Mouse (Mus musculus): ENCODE results near the gene Ppp1r18. TPM values are rescaled to one million over a fixed set of nuclear protein-coding genes. Genes with fewer than 3 reads are reported as not detected.
"Not testable (repeated sequence)": the region's sequence is repeated elsewhere in the genome, so short reads cannot be mapped to it uniquely, and the experiment has no call there.

The Ppp1r18 gene
- polyA plus RNA-seq, 1 experiment from 2014 or later: 28.9 TPM

DNA sequence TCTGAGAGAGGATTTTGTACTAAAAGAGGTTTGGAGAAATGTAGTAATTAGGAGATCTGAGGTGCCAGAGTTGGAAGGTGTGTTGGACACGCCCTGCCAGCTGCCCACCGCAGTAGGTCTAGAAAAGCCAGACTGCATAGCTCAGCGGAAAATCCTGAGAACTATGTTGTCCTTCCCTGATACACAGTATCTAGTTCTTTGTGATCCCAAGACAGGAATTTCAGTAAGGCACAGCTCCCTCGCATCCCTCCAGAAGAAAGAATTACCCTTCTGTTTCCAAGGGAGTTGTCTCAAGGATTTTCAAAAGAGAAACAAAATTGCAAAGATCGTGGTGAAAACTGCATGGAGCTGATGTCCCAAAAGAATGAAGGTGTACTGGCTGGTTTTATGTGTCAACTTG lies 26.8 kb upstream of the Ppp1r18 start:
- H3K4me2 ChIP-seq (replicated peaks): peak overlapping the region; percentile 59
- H3K27ac ChIP-seq: peak overlapping the region; percentile 97
- H3K9me3 ChIP-seq: no peaks in the 10 kb centered on the region
- ATAC-seq (ENCODE audit: insufficient number of reproducible peaks, insufficient read depth, low FRiP score, low TSS enrichment): no peak
- peaks cover 36% of the 10 kb centered on the region for H3K4me1 ChIP-seq
- H3K36me3 ChIP-seq: peaks cover 34% of the 10 kb centered on the region
- H3K4me3 ChIP-seq: peak overlapping the region; percentile 87
- no peaks in the 10 kb centered on the region for H3K27me3 ChIP-seq
- H3K9ac ChIP-seq: peak overlapping the region; percentile 63
- WGBS: 0% methylated on average over 5 of the region's 5 CpGs

DNA sequence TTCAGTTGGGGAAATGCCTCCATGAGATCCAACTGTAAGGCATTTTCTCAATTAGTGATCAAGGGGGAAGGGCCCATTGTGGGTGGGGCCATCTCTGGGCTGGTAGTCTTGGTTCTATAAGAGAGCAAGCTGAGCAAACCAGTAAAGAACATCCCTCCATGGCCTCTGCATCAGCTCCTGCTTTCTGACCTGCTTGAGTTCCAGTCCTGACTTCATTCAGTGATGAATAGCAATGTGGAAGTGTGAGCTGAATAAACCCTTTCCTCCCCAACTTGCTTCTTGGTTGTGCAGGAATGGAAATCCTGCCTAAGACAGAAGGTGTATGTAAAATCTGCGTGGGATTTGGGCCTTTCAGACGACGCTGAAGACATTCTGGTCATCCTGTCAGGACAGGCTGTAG lies 26.4 kb upstream of the Ppp1r18 start:
- Histone ChIP-seq H3K36me3 (peaks cover 30% of the 10 kb centered on the region), H3K4me2 (replicated peaks) (peak overlapping the region; percentile 59), H3K27ac (peak overlapping the region; percentile 97), H3K4me3 (peak overlapping the region; percentile 87), H3K4me1 (peaks cover 34% of the 10 kb centered on the region), H3K9ac (peak overlapping the region; percentile 63; the same call in 1 of the 2 replicates)
- H3K27me3 ChIP-seq; H3K9me3 ChIP-seq; ATAC-seq (ENCODE audit: insufficient number of reproducible peaks, insufficient read depth, low FRiP score, low TSS enrichment): not testable (repeated sequence)
- 47% methylated on average over 3 of the region's 3 CpGs for WGBS

DNA sequence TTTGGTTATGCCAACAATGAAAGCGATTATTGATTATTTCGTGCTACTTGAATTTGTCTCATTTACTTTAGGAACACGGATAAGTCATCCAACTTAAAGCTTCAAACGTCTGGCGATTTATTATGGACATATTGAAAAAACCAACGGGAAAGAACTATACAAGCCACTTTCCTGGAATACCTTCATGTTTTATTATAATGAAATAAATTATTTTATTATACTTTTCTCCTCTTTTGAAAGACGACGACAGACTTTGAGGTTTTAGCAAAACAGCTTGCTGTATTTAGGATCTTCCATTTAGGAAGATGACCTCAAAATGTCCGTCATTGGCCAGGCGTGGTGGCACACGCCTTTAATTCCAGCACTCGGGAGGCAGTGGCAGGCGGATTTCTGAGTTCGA lies 24.8 kb upstream of the Ppp1r18 start:
- no peak overlapping the region for H3K9ac ChIP-seq
- peak overlapping the region; percentile 66 for H3K4me2 ChIP-seq (replicated peaks)
- H3K4me1 ChIP-seq: peaks cover 20% of the 10 kb centered on the region
- H3K27me3 ChIP-seq: no peaks in the 10 kb centered on the region
- no peak overlapping the region for H3K27ac ChIP-seq
- WGBS: 53% methylated on average over 14 of the region's 14 CpGs
- H3K9me3 ChIP-seq: no peaks in the 10 kb centered on the region
- H3K36me3 ChIP-seq: peaks cover 25% of the 10 kb centered on the region
- ATAC-seq (ENCODE audit: insufficient number of reproducible peaks, insufficient read depth, low FRiP score, low TSS enrichment): no peak
- H3K4me3 ChIP-seq: peak overlapping the region; percentile 45

DNA sequence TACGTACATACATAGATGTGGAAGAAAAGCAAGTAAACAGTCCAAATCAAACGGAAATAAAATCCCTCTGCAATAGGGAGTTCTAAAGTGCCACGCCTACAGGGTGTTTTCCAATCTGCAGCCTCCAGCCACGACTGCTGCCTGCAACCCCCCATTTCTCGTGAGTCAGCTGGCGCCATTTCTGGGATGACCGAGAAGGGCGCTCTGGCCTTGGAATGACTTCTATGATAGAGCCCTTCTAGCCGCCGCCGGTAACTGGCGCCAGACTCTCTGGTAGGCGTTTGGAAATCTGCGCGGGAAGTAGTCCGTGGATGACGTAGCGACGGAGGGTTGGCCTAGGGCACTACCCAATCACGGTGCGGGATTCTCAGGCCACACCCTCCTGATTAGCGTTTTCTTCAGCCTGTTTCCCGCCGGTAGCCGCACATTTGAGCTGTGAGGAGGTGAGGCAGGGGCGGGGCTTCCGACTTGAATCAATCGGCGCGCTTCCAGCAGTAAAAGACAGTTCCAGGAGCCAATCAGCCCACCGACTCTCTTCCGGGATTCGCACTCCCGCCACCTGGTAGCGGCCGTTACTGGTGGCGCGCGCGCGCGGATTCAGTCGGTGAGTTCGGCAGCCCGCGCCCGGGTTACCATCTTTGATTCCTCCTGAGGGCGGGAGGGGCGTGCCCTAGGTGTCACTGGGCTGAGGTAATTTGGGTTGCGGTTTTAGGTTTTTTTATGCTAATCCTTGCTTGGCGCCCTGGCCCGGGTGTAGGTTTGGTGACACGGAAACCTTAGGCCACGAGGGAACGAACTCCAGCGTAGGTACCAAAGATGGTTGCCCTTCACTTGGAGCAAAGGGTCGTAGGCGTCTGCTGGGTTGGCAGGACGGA lies 24.1 kb upstream of the Ppp1r18 start, which contains the start of gene Mdc1:
Gene Mdc1 (plus strand): TSS at position 440 of the 875 bp plus-strand sequence.
- Histone ChIP-seq H3K36me3 (peaks cover 25% of the 10 kb centered on the region), H3K4me2 (replicated peaks) (peak within 1 kb of the TSS; percentile 66), H3K9ac (peak within 1 kb of the TSS; percentile 53), H3K9me3 (no peaks in the 10 kb centered on the region), H3K27me3 (no peaks in the 10 kb centered on the region), H3K27ac (peak within 1 kb of the TSS; percentile 80), H3K4me3 (peak within 1 kb of the TSS; percentile 45), H3K4me1 (peaks cover 13% of the 10 kb centered on the region)
- under 1% methylated on average over 59 of the region's 59 CpGs for WGBS
- ATAC-seq (ENCODE audit: insufficient number of reproducible peaks, insufficient read depth, low FRiP score, low TSS enrichment): peak; percentile 88

DNA sequence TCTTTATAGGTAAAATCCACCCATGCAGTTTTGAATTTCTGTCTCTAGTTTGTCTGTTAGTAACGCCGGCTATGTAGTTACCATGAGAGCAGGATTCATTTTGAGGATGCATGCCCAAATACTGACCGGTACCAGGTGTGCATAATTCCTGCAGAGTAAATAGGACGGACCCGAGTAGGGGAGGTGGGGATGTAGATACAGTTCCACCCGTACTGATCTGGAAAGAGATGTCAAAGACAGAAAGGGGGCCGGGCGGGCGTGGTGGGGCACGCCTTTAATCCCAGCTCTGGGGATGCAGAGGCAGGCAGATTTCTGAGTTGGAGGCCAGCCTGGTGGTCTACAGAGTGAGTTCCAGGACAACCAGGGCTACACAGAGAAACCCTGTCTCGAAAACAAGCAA lies 23.4 kb upstream of the Ppp1r18 start:
- Histone ChIP-seq H3K27me3 (no peaks in the 10 kb centered on the region), H3K36me3 (peaks cover 25% of the 10 kb centered on the region), H3K4me3 (peak overlapping the region; percentile 45), H3K27ac (peak overlapping the region; percentile 80), H3K4me1 (peaks cover 13% of the 10 kb centered on the region), H3K9ac (peak overlapping the region; percentile 53), H3K4me2 (replicated peaks) (peak overlapping the region; percentile 66), H3K9me3 (no peaks in the 10 kb centered on the region)
- no peak for ATAC-seq (ENCODE audit: insufficient number of reproducible peaks, insufficient read depth, low FRiP score, low TSS enrichment)
- 22% methylated on average over 11 of the region's 11 CpGs for WGBS

DNA sequence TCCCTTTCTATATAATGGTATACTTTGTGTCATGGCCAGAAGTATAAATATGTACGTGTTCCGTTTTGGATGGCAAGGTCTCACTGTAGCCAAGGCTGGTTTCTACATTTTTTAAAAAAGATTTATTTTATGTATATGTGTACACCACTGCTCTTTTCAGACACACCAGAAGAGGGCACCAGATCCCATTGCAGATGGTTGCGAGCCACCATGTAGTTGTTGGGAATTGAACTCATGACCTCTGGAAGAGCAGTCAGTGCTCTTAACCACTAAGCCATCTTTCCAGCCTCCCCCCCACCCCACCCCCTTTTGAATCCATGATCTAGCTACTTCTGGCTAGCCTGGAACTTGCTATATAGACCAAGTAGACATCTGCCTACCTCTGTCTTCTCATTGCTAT lies 21.9 kb upstream of the Ppp1r18 start:
- Histone ChIP-seq H3K4me1 (peaks cover 13% of the 10 kb centered on the region), H3K4me2 (replicated peaks) (no peak overlapping the region), H3K27ac (no peak overlapping the region), H3K9ac (no peak overlapping the region), H3K27me3 (no peaks in the 10 kb centered on the region), H3K36me3 (peaks cover 40% of the 10 kb centered on the region), H3K4me3 (no peak overlapping the region), H3K9me3 (no peaks in the 10 kb centered on the region)
- WGBS: 96% methylated on average over 3 of the region's 3 CpGs
- no peak for ATAC-seq (ENCODE audit: insufficient number of reproducible peaks, insufficient read depth, low FRiP score, low TSS enrichment)

DNA sequence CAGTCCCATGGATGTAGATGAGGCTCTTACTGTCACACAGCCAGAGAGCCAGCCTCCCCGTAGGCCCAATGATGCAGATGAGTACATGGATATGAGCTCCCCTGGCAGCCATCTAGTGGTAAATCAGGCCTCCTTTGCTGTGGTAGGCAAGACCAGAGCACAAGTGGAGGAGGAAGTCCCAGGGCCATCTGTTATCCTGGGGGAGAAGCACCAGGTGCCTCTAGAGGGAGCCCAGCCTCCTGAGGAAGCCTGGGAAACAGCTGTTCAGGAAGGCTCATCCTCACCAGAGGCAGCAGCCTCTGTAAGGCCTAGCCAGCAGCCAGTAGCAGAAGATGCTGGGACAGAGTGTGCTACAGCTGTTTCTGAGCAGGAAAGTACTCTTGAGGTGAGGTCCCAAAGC lies 17.3 kb upstream of the Ppp1r18 start:
- H3K27ac ChIP-seq: no peak overlapping the region
- peaks cover 75% of the 10 kb centered on the region for H3K36me3 ChIP-seq
- ATAC-seq (ENCODE audit: insufficient number of reproducible peaks, insufficient read depth, low FRiP score, low TSS enrichment): no peak
- no peaks in the 10 kb centered on the region for H3K4me1 ChIP-seq
- no peaks in the 10 kb centered on the region for H3K27me3 ChIP-seq
- no peak overlapping the region for H3K4me3 ChIP-seq
- H3K4me2 ChIP-seq (replicated peaks): no peak overlapping the region
- 77% methylated on average over 1 of the region's 1 CpGs for WGBS
- no peaks in the 10 kb centered on the region for H3K9me3 ChIP-seq
- H3K9ac ChIP-seq: no peak overlapping the region

DNA sequence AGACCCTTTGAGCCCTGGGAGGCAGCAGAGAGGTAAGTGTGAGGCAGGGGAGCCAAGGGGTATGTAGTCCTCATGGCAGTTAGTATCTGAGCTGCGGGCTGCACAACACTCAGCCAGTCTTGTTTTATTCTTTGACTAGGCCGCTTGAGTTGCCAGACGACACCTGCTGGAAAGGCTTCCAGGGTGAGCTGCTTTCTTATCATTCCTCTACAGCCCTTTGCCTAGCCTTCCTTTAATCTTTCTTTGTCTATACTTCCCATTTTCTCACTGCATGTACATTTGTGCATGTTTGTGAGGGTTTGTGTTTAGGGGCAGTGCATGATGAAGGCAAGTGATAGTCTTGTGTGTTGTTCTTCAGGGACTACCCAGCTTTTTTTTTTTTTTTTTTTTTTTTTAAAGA lies 14.4 kb upstream of the Ppp1r18 start:
- WGBS: 96% methylated on average over 3 of the region's 3 CpGs

DNA sequence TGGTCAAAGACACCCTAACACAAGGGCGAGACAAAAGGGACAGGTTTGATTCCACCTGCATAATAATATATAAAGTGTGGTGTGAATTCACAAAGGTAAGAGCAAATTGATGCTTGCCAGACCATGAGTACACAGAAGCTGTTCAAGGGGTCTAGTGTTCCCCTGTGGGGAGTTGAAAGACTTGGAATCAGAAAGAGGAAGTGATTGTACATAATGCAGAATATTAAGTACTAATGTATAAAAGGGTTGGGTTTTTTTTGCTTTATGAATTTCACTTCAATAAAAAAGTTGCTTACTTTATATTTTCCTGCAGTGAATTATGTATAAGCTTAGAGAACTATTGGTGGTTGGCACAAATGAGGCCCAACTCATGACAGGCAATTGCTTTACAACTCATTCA lies 6.0 kb upstream of the Ppp1r18 start:
- H3K27me3 ChIP-seq: no peaks in the 10 kb centered on the region
- no peak overlapping the region for H3K4me2 ChIP-seq (replicated peaks)
- no peak for ATAC-seq (ENCODE audit: insufficient number of reproducible peaks, insufficient read depth, low FRiP score, low TSS enrichment)
- H3K9me3 ChIP-seq: no peaks in the 10 kb centered on the region
- no peak overlapping the region for H3K4me3 ChIP-seq
- H3K36me3 ChIP-seq: peaks cover 25% of the 10 kb centered on the region
- no peak overlapping the region for H3K27ac ChIP-seq
- H3K4me1 ChIP-seq: peaks cover 8% of the 10 kb centered on the region; the same call in 1 of the 2 replicates
- H3K9ac ChIP-seq: no peak overlapping the region
- 97% methylated on average over 1 of the region's 1 CpGs for WGBS

More for the DNA sequence above, 14.4 kb upstream of the Ppp1r18 start:
- Histone ChIP-seq H3K36me3 (peaks cover 80% of the 10 kb centered on the region), H3K27ac (no peak overlapping the region), H3K9me3 (no peaks in the 10 kb centered on the region), H3K27me3 (no peaks in the 10 kb centered on the region), H3K4me3 (no peak overlapping the region), H3K4me2 (replicated peaks) (no peak overlapping the region), H3K9ac (no peak overlapping the region), H3K4me1 (no peaks in the 10 kb centered on the region)
- ATAC-seq (ENCODE audit: insufficient number of reproducible peaks, insufficient read depth, low FRiP score, low TSS enrichment): no peak

DNA sequence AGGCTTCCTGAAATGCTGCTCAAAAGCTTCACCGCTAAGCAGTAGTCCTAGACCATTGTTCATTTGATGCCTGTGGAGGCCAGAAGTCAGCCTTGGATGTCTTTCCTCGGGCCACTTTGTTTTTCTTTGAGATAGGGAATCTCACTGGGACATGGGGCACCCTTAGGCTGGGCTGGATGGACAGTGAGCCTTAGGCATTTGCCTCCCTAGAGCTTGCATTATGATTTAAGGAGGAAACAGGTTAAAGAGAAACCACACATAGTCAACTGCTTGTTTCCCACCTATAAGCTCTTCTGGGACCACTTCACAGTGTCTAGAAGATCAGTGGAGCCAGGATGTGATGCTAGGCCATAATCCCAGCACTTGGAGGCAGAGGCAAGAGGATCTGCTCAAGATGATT lies 5.6 kb upstream of the Ppp1r18 start:
- H3K27ac ChIP-seq: no peak overlapping the region
- H3K4me2 ChIP-seq (replicated peaks): no peak overlapping the region
- no peaks in the 10 kb centered on the region for H3K27me3 ChIP-seq
- H3K4me3 ChIP-seq: no peak overlapping the region
- ATAC-seq (ENCODE audit: insufficient number of reproducible peaks, insufficient read depth, low FRiP score, low TSS enrichment): no peak
- WGBS: 66% methylated on average over 2 of the region's 2 CpGs
- H3K4me1 ChIP-seq: peaks cover 13% of the 10 kb centered on the region; the same call in 1 of the 2 replicates
- H3K9me3 ChIP-seq: no peaks in the 10 kb centered on the region
- H3K9ac ChIP-seq: no peak overlapping the region
- H3K36me3 ChIP-seq: peaks cover 21% of the 10 kb centered on the region

DNA sequence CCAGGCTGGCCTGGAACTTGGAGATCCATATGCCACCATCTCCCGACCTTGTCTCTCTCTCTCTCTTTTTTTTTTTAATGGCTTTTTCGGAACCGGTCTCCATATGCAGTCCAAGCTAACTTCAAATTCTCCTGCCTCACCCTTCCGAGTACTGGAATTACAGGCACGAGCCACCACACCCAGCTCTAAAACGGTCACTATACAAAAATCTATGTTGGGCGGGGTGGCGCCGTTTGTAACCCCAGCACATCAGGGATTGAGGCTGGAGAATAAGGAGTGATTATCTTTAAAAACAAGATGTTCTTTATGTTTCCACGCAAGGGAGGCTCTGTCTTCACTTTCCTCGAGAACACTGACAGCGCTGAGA lies 4.6 kb upstream of the Ppp1r18 start:
- H3K36me3 ChIP-seq: peaks cover 18% of the 10 kb centered on the region
- peak overlapping the region; percentile 66 for H3K4me2 ChIP-seq (replicated peaks)
- ATAC-seq (ENCODE audit: insufficient number of reproducible peaks, insufficient read depth, low FRiP score, low TSS enrichment): no peak
- no peaks in the 10 kb centered on the region for H3K27me3 ChIP-seq
- WGBS: 3% methylated on average over 12 of the region's 12 CpGs
- H3K27ac ChIP-seq: peak overlapping the region; percentile 89
- H3K4me1 ChIP-seq: peaks cover 17% of the 10 kb centered on the region; the same call in 1 of the 2 replicates
- peak overlapping the region; percentile 58 for H3K4me3 ChIP-seq
- no peaks in the 10 kb centered on the region for H3K9me3 ChIP-seq
- peak overlapping the region; percentile 53 for H3K9ac ChIP-seq

DNA sequence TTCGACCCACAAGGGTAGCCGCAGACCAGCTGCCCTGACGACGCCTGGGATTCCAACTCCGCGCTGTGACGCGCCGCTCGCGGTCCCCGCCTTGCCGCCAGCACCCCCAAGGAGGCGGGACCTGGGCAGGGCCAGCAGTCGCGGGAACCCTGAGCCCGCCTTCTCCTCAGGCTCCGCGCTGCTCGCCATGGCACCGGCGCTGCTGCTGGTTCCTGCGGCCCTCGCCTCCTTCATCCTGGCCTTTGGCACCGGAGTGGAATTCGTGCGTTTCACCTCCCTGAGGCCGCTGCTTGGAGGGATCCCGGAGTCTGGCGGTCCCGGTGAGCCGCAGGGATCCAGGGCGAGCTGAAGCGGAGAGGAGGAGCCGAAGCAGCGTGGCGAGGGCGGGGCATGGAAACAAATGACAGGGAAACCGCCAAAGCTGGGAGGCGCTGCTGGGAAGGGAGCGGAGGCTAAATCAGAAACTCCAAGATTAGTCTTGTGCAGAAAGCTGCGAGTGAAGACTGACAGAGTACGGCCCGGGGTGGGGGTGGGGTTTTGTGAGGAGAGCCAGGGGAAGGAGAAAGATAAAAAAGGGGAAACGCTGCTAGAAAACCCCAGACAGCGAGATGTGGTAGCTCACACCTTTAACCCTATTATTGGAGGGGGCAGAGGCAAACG lies 4.1 kb upstream of the Ppp1r18 start, which contains the start of gene Nrm:
Gene Nrm (plus strand): TSS at position 121 of the 660 bp plus-strand sequence.
- Histone ChIP-seq H3K4me2 (replicated peaks) (peak within 1 kb of the TSS; percentile 66), H3K27me3 (no peaks in the 10 kb centered on the region), H3K4me1 (peaks cover 17% of the 10 kb centered on the region; the same call in 1 of the 2 replicates), H3K27ac (peak within 1 kb of the TSS; percentile 89), H3K4me3 (peak within 1 kb of the TSS; percentile 58), H3K36me3 (peaks cover 18% of the 10 kb centered on the region), H3K9me3 (no peaks in the 10 kb centered on the region), H3K9ac (peak within 1 kb of the TSS; percentile 53)
- under 1% methylated on average over 47 of the region's 47 CpGs for WGBS
- peak; percentile 89 for ATAC-seq (ENCODE audit: insufficient number of reproducible peaks, insufficient read depth, low FRiP score, low TSS enrichment)
